In the genomic region with DNA sequence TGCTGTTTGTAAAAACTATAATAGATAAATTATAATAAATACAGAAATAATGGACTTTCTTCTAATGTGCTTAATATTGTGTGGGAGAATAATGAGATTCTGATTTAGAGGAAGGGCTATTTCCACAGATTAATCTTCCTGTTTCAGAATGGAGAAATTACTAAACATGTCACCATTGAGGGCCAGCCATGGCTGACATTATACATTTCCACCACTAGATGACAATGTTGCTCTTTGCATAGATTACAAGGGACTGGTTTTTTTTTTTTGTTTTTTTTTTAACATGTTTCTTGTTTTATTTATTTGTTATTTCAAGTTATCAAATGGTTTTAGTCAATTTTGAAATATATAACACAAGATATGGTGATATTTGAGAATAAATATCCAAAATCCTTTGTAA, we compare ENCODE assay signal across 11 mouse cellular contexts.
A peak's percentile ranks its signal among the peaks of the same experiment; 100 is the strongest.
DNase-seq lines count a peak whose midpoint lies in the region; ATAC-seq and TF ChIP-seq lines count a peak whose summit lies in the region.
"Had no signal": no experiment of that assay in that cellular context is flagged by ENCODE, and none has a peak within 500 bp of the region (broad histone marks: within the 10 kb centered on the region; RNA-seq: fewer than 3 reads in every experiment).

No protein-coding gene starts in this region.

- H3K4me2 ChIP-seq in intestine, postnatal 0 days (replicated peaks; ENCODE audit: low read depth) = no peak overlapping the region
- H3K4me2 ChIP-seq in intestine, embryonic 15.5 days (replicated peaks) = no peak overlapping the region
- H3K4me2 ChIP-seq in midbrain, embryonic 12.5 days (replicated peaks) = no peak overlapping the region
- H3K4me2 ChIP-seq: embryonic facial prominence, embryonic 13.5 days; heart, embryonic 15.5 days had no signal

- H3K27me3 ChIP-seq in intestine, postnatal 0 days (replicated peaks; ENCODE audit: control insufficient read depth, insufficient read depth, low read length) = no peaks in the 10 kb centered on the region
- no peaks in the 10 kb centered on the region for H3K27me3 ChIP-seq in intestine, embryonic 15.5 days (replicated peaks)
- no peaks in the 10 kb centered on the region for H3K27me3 ChIP-seq in midbrain, embryonic 12.5 days
- no peaks in the 10 kb centered on the region for H3K27me3 ChIP-seq in midbrain, embryonic 10.5 days (ENCODE audit: low read depth, poor library complexity, severe bottlenecking)
- H3K27me3 ChIP-seq: embryonic facial prominence, embryonic 13.5 days; heart, embryonic 15.5 days had no signal

- no peaks in the 10 kb centered on the region for H3K9me3 ChIP-seq in intestine, postnatal 0 days (ENCODE audit: control insufficient read depth)
- no peaks in the 10 kb centered on the region for H3K9me3 ChIP-seq in intestine, embryonic 15.5 days
- H3K9me3 ChIP-seq in midbrain, embryonic 12.5 days = no peaks in the 10 kb centered on the region
- no peaks in the 10 kb centered on the region for H3K9me3 ChIP-seq in midbrain, embryonic 10.5 days (replicated peaks)
- H3K9me3 ChIP-seq: embryonic facial prominence, embryonic 13.5 days; heart, embryonic 15.5 days had no signal

- H3K36me3 ChIP-seq in intestine, postnatal 0 days (ENCODE audit: control insufficient read depth, insufficient read depth) = no peaks in the 10 kb centered on the region
- no peaks in the 10 kb centered on the region for H3K36me3 ChIP-seq in intestine, embryonic 15.5 days
- no peaks in the 10 kb centered on the region for H3K36me3 ChIP-seq in midbrain, embryonic 12.5 days
- no peaks in the 10 kb centered on the region for H3K36me3 ChIP-seq in midbrain, embryonic 10.5 days
- H3K36me3 ChIP-seq: embryonic facial prominence, embryonic 13.5 days; heart, embryonic 15.5 days had no signal

- ATAC-seq in intestine, postnatal 0 days = no peak
- no peak for ATAC-seq in intestine, embryonic 15.5 days
- ATAC-seq in midbrain, embryonic 12.5 days (ENCODE audit: low FRiP score, low read depth) = peak; percentile 52; the same call in 1 of the 2 replicates
- peak; percentile 93 for ATAC-seq in common myeloid progenitor, adult 5-6 weeks (replicated peaks; ENCODE audit: low read depth, poor library complexity, severe bottlenecking)

- H3K27ac ChIP-seq in intestine, postnatal 0 days (ENCODE audit: low read depth, low read length) = no peak overlapping the region
- H3K27ac ChIP-seq in intestine, embryonic 15.5 days = no peak overlapping the region
- H3K27ac ChIP-seq in midbrain, embryonic 12.5 days (replicated peaks) = no peak overlapping the region
- H3K27ac ChIP-seq in midbrain, embryonic 10.5 days (replicated peaks) = no peak overlapping the region
- H3K27ac ChIP-seq: embryonic facial prominence, embryonic 13.5 days; heart, embryonic 15.5 days had no signal

- no peak for DNase-seq in midbrain, embryonic 10.5 days (ENCODE audit: low spot score)
- DNase-seq in retina, embryonic 14.5 days (ENCODE audit: low spot score) = peak; percentile 64
- no peak for DNase-seq in thymus, postnatal 14 days
- no peak for DNase-seq in ovary, postnatal 36 days (ENCODE audit: low spot score)

- no peak overlapping the region for H3K9ac ChIP-seq in intestine, postnatal 0 days (ENCODE audit: low read depth, low read length)
- H3K9ac ChIP-seq in intestine, embryonic 15.5 days = no peak overlapping the region
- H3K9ac ChIP-seq in midbrain, embryonic 12.5 days (replicated peaks) = no peak overlapping the region
- H3K9ac ChIP-seq: embryonic facial prominence, embryonic 13.5 days; heart, embryonic 15.5 days had no signal

- no peaks in the 10 kb centered on the region for H3K4me1 ChIP-seq in intestine, postnatal 0 days (replicated peaks; ENCODE audit: control insufficient read depth, insufficient read depth, low read length)
- no peaks in the 10 kb centered on the region for H3K4me1 ChIP-seq in intestine, embryonic 15.5 days (replicated peaks)
- no peaks in the 10 kb centered on the region for H3K4me1 ChIP-seq in midbrain, embryonic 12.5 days
- H3K4me1 ChIP-seq in midbrain, embryonic 10.5 days = no peaks in the 10 kb centered on the region
- H3K4me1 ChIP-seq: embryonic facial prominence, embryonic 13.5 days; heart, embryonic 15.5 days had no signal

- TF ChIP-seq CTCF in intestine, postnatal 0 days (IDR thresholded peaks at IDR 0.05; ENCODE audit: low read depth) = peak; percentile 87

- H3K4me3 ChIP-seq in intestine, postnatal 0 days (ENCODE audit: low read depth, low read length) = no peak overlapping the region
- H3K4me3 ChIP-seq in intestine, embryonic 15.5 days (replicated peaks) = no peak overlapping the region
- H3K4me3 ChIP-seq in midbrain, embryonic 12.5 days = no peak overlapping the region
- H3K4me3 ChIP-seq in midbrain, embryonic 10.5 days = no peak overlapping the region
- H3K4me3 ChIP-seq: embryonic facial prominence, embryonic 13.5 days; heart, embryonic 15.5 days; myocyte had no signal

Comparison
In these comparisons a context has a peak if more than half of its experiments do, and no peak if none do; other contexts are left out.
1. ATAC-seq: peak in midbrain, embryonic 12.5 days (single experiment) and common myeloid progenitor, adult 5-6 weeks (single experiment); none in intestine, postnatal 0 days (single experiment) and intestine, embryonic 15.5 days (single experiment).